Mouse (Mus musculus): Measurements from ENCODE around the gene Gjc2.

The Gjc2 gene

DNA sequence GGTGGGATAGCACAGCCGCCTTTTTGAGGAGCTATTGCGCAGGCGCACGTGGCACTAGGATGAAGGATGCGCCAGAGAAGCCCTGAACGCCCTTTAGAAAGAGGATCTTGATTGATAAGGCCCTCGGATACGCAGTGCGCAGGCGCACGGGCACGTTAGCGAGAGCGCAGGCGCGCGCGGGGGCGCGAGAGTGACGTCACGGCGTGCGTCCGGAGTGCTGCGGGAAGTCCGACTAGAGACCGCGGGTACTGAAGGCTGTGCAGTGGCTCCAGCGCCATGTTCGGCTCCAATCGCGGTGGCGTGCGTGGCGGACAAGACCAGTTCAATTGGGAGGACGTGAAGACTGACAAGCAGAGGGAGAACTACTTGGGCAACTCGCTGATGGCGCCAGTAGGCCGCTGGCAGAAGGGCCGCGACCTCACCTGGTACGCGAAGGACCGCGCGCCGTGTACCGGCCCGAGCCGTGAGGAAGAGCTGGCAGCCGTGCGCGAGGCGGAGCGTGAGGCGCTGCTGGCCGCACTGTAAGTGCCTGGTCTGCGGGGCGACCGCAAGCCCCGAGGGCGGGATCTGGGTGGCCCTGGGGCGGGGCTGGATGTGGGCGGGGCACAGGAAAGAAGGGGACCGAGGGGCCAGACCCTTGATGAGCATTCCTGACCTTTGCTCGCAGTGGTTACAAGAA lies 25.3 kb upstream of the Gjc2 start, which contains the start of gene 2310033P09Rik:
2310033P09Rik (plus strand) TSS at position 169 of the 679 bp plus-strand sequence.
- peak; percentile 92 for DNase-seq (ENCODE audit: low read depth)

DNA sequence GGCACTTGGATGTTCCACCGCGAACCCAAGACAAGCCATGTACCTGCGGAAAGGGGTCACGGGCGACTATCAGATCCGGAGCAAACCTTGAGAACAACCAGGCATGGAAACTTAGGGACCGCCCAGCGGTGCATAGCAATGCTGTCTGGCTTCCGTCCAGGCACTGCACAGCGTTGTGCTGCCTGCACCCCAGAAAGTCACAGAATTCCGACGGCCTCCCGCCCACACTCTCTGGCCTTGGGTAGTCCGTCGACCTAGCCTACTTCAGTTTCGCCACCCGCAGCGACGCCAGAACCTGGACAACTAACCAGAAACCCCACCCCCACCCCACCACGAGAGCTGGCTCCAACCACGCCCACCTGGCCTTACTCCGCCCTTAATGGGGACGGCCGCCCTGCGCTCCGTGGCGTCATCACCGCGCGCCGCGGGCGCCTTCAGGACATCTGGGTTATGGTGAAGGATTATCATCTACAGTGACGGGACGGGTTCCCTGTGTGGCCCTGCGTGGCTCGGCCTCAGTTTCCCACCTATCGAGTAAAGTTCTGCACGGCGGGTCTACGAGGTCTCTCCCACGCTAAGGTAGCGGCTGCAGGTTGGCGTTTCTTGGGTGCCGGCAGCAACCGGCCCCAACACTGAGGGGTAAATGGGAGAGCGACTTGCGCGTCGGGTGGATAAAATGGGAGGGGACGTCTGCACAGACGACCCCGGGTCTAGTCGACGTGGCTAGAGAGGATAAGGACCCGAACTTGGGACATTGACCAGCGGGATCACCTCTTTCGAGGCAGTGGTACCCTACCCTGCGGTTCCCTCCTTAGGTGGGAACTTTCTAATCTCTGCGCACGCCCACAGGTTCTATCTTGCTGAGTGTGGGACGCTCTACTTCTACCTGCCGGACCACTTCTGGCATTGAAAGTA lies 19.3 kb upstream of the Gjc2 start, which contains the start of gene Mrpl55:
Mrpl55 (plus strand) TSS at position 406 of the 915 bp plus-strand sequence.
- peak; percentile 82 for DNase-seq (ENCODE audit: low read depth)

- no peak for DNase-seq (ENCODE audit: low read depth)
Observed at GRCm38 (mm10) chr11:59201216-59202002, 18.4 kb upstream of the Gjc2 start.

- DNase-seq (ENCODE audit: low read depth), result no peak
Observed at GRCm38 (mm10) chr11:59196230-59196629, 13.2 kb upstream of the Gjc2 start.

DNA sequence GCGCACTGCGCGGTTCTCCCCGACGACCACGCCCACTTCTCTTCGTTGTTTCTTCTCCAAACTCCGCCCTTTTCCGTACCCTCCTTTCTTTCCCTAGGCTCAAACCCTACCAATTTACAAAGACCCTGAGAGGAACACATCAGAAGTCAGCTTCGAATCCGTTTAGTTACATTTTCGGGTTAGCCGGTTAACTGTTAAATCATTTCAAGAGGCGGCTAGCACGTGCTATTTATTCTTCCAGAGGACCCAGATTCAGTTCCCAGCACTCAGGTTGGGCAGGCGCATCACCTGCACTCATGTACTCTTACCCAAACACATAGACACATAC lies 9.0 kb upstream of the Gjc2 start, which contains the start of gene Guk1:
Guk1 (minus strand) TSS at position 154 of the 328 bp plus-strand sequence.
- DNase-seq (ENCODE audit: low read depth), result no peak

- peak; percentile 82 for DNase-seq (ENCODE audit: low read depth)
Observed at GRCm38 (mm10) chr11:59191231-59192058, 8.4 kb upstream of the Gjc2 start.

DNA sequence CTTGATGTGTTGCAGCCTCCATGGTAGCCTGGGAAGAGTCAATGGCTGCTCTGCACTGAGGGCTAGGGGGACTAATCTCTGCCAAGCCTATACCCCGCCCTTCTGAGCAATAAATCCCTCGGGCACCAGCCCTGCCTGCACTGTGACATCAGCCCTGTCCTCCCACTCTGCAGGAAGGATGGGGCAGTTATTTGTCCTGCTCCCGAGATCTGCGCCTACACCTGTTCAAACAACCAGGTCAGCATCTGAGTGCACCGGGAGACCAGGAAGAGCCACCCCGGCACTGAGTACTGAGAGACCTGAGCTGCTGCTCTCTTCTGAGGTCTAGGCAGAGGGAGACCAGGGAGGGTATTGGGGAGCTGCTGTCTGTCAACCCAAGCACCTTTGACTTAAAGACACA lies 4.7 kb upstream of the Gjc2 start:
- DNase-seq (ENCODE audit: low read depth), result no peak

- DNase-seq (ENCODE audit: low read depth), result no peak
Observed at GRCm38 (mm10) chr11:59185490-59185889, 2.5 kb upstream of the Gjc2 start.

GRCm38 (mm10) chr11:59183821-59184220 lies 808 bp upstream of the Gjc2 start:
- no peak for DNase-seq (ENCODE audit: low read depth)

DNA sequence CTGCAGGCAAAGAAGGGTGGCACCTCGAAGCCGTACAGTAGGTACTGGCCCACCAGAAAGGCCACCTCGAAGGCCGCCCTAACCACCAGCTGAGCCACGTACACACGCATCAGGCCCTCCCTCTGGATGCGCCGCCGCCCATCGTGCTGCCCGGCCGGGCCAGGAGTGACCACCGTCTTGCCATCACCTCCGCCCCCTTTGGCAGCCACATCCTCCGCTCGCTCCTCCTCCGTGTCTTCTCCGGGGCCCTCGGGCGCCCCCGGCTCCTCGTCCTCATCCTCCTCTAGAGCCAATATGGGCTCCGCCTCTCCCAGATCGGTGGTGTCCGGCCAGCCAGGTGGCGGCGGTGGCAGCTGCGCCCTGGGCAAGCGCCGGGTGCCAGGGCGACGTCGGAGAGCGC lies 6.1 kb downstream of the Gjc2 start:
- no peak for DNase-seq (ENCODE audit: low read depth)

- DNase-seq (ENCODE audit: low read depth), result no peak
Observed at GRCm38 (mm10) chr11:59176475-59176874, 6.5 kb downstream of the Gjc2 start.

DNA sequence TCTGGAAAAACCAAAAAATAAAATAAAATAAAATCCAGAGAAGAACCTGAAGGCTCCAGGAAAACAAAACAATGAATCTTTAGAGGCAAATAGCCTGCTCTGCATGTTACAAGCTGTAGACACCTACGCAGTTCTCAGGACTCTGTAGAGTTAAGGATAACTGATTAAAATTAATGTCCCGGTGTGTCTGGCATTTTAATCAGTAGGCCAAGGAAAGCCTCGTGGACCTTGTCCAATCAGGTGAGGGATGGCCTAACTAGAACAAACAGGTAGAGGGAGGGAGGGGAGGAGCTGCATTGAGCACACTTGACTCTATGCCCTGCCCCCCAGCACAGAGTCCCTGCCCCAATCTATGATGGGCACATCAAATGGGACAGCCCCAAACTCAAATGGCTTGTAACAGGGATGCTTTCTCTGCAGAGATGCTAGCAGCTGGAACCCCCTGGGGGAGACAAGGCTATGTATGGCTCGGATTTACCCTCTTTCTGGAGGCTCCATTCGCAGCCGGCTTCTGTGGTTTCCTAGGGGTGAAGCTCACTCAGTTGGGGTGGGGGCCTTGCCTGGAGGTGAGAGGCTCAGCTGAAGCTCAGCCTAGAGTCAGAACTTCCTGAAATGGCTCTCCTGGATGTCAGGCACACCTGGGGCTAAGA lies 8.7 kb downstream of the Gjc2 start:
- no peak for DNase-seq (ENCODE audit: low read depth)

GRCm38 (mm10) chr11:59170549-59170948 lies 12.5 kb downstream of the Gjc2 start:
- no peak for DNase-seq (ENCODE audit: low read depth)

GRCm38 (mm10) chr11:59169807-59170206 lies 13.2 kb downstream of the Gjc2 start:
- no peak for DNase-seq (ENCODE audit: low read depth)

DNA sequence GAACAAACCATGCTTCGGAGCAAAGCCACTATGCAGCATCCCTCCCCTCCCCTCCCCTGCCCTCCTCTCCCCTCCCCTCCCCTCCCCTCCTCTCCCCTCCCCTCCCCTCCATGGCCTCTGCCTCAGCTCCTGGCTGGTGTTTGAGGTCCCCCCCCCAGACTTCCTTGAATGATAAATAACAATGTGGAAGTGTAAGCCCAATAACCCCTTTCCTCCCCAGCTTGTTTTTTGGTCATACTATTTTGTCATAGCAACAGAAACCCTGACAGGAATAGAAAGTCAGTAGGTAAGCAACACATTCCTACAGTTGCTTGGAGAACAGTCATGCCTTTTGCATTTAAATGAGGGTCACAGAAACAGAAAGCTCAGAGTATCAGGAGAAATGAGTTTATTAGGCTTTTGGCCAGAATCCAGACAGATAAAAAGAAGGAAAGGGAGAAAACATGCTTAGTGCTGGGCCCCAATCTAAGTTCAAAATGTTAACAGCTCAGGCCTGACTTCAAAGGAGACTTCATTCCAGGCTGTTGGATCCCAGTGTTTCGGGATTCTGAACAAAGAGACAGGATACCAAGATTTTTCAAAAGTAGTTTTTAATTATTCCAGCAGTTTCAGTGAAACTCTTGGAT lies 17.3 kb downstream of the Gjc2 start:
- no peak for DNase-seq (ENCODE audit: low read depth)

DNA sequence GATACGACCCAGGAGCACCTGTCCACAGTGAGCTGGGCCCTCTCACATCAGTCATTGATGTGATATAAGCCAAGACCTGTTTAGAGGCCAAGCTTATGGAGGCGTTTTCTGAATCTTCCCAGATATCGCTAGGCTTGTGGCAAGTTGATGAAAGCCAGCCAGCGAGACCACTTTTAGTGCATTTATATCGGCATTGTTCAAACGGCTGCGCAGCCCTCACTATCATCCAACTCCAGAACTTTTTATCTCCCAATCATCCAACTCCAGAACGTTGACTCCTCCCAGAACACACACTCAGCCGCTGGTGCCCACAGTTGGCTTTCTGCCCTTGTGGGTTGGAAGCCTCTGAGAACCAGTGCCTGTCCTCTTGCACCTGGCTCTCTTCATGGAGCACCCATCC lies 18.6 kb downstream of the Gjc2 start:
- no peak for DNase-seq (ENCODE audit: low read depth)

- DNase-seq (ENCODE audit: low read depth), result peak; percentile 97
Observed at GRCm38 (mm10) chr11:59163255-59164236, 19.5 kb downstream of the Gjc2 start, which contains the start of gene Iba57. TSS of gene Iba57 (minus strand) at chr11:59163739.

- DNase-seq (ENCODE audit: low read depth), result no peak
Observed at GRCm38 (mm10) chr11:59162443-59163254, 20.4 kb downstream of the Gjc2 start.
